Mouse (Mus musculus): ENCODE measurements around the gene Hoxa3. TPM values are rescaled to one million over a fixed set of nuclear protein-coding genes. Genes with fewer than 3 reads are reported as not detected.
A peak's percentile ranks its signal among the peaks of the same experiment; 100 is the strongest.

Hoxa3 gene
- polyA plus RNA-seq, 1 experiment from 2014 or later: 1.2 TPM

GRCm38 (mm10) chr6:52190906-52191810 is 22.0 kb downstream of the Hoxa3 start, which contains the start of gene Hoxa4:
TSS of gene Hoxa4 (minus strand) at chr6:52191753.
- Histone ChIP-seq H3K36me3 (no peaks in the 10 kb centered on the region), H3K4me2 (replicated peaks) (peak within 1 kb of the TSS; percentile 63), H3K9ac (no peak within 1 kb of the TSS), H3K4me1 (peaks cover 9% of the 10 kb centered on the region; the same call in 1 of the 2 replicates), H3K27ac (peak within 1 kb of the TSS; percentile 6; the same call in 1 of the 2 replicates), H3K9me3 (no peaks in the 10 kb centered on the region), H3K27me3 (peaks cover 96% of the 10 kb centered on the region), H3K4me3 (peak within 1 kb of the TSS; percentile 37)
- WGBS: 2% methylated on average over 76 of the region's 102 CpGs
- no peak for ATAC-seq (ENCODE audit: insufficient number of reproducible peaks, insufficient read depth, low FRiP score, low TSS enrichment)

DNA sequence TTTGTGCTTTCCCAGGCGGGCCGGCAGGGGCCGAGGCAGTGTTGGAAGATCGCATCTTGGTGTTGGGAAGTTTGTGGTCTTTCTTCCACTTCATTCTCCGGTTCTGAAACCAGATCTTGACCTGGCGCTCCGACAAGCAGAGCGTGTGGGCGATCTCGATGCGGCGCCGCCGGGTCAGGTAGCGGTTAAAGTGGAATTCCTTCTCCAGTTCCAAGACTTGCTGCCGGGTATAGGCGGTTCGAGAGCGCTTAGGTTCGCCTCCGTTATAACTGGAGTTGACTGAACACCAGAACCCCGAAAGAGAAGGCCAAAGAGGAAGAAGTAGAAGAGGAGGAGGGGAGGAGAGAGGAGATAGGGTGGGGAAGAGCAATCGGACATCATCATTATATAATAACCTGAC is 22.7 kb downstream of the Hoxa3 start:
- WGBS: under 1% methylated on average over 23 of the region's 23 CpGs

GRCm38 (mm10) chr6:52189909-52190308 is 23.2 kb downstream of the Hoxa3 start:
- Histone ChIP-seq H3K4me2 (replicated peaks) (no peak overlapping the region), H3K9ac (no peak overlapping the region), H3K4me3 (no peak overlapping the region), H3K4me1 (peaks cover 9% of the 10 kb centered on the region; the same call in 1 of the 2 replicates), H3K27ac (no peak overlapping the region), H3K9me3 (no peaks in the 10 kb centered on the region), H3K27me3 (peaks cover 98% of the 10 kb centered on the region), H3K36me3 (no peaks in the 10 kb centered on the region)
- no peak for ATAC-seq (ENCODE audit: insufficient number of reproducible peaks, insufficient read depth, low FRiP score, low TSS enrichment)
- 5% methylated on average over 8 of the region's 8 CpGs for WGBS

More for the DNA sequence above, 22.7 kb downstream of the Hoxa3 start:
- no peak overlapping the region for H3K27ac ChIP-seq
- H3K36me3 ChIP-seq: no peaks in the 10 kb centered on the region
- H3K4me2 ChIP-seq (replicated peaks): no peak overlapping the region
- no peaks in the 10 kb centered on the region for H3K9me3 ChIP-seq
- H3K9ac ChIP-seq: no peak overlapping the region
- no peak overlapping the region for H3K4me3 ChIP-seq
- peaks cover 9% of the 10 kb centered on the region; the same call in 1 of the 2 replicates for H3K4me1 ChIP-seq
- H3K27me3 ChIP-seq: peaks cover 97% of the 10 kb centered on the region
- no peak for ATAC-seq (ENCODE audit: insufficient number of reproducible peaks, insufficient read depth, low FRiP score, low TSS enrichment)

- Histone ChIP-seq H3K4me3 (no peak overlapping the region), H3K9ac (no peak overlapping the region), H3K27ac (no peak overlapping the region), H3K4me1 (peaks cover 9% of the 10 kb centered on the region; the same call in 1 of the 2 replicates), H3K27me3 (peaks cover 98% of the 10 kb centered on the region), H3K4me2 (replicated peaks) (no peak overlapping the region), H3K36me3 (no peaks in the 10 kb centered on the region), H3K9me3 (no peaks in the 10 kb centered on the region)
- ATAC-seq (ENCODE audit: insufficient number of reproducible peaks, insufficient read depth, low FRiP score, low TSS enrichment): no peak
- WGBS: 7% methylated on average over 5 of the region's 5 CpGs
Measured at GRCm38 (mm10) chr6:52189172-52189591, 24.0 kb downstream of the Hoxa3 start.

DNA sequence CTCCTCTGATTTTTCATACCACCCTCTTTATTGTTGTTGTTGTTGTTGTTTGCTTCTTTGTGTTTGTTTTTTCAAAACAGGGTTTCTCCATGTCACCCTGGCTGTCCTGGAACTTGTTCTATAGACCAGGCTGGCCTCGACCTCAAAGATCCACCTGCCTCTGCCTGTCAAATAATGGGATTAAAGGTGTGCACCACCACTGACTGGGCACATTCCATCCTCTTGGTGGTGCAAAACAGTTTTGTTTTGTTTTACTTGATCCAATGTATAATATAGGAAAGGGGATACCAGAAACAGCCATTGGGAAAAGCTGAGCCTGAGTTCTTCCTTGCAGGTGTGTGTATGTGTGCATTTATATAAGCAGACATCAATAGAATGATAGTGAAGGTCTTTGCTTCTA is 26.6 kb downstream of the Hoxa3 start:
- H3K4me1 ChIP-seq: peaks cover 5% of the 10 kb centered on the region; the same call in 1 of the 2 replicates
- no peak overlapping the region for H3K27ac ChIP-seq
- H3K9ac ChIP-seq: no peak overlapping the region
- no peaks in the 10 kb centered on the region for H3K9me3 ChIP-seq
- H3K4me2 ChIP-seq (replicated peaks): no peak overlapping the region
- no peak for ATAC-seq (ENCODE audit: insufficient number of reproducible peaks, insufficient read depth, low FRiP score, low TSS enrichment)
- peaks cover 100% of the 10 kb centered on the region for H3K27me3 ChIP-seq
- H3K4me3 ChIP-seq: no peak overlapping the region
- no peaks in the 10 kb centered on the region for H3K36me3 ChIP-seq
- WGBS: 6% methylated on average over 1 of the region's 1 CpGs

DNA sequence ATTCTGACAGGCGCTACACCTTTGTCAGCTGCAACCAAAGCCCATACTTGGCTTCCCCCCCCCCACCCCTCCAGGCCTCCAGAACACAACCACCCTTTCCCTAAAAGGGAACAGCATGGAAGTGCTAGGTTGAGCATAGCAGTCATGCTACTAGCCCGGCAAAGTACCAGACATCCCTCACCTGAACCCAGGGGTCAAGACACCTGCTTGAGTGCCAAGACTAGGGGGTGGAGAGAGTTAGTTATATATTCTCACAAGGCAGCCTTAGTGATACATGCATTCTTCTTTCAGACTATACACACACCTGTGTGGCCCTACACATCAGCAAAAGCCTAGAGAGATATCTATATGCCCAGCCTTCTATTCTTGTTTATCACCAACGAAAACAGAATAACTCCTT is 27.3 kb downstream of the Hoxa3 start:
- no peak for ATAC-seq (ENCODE audit: insufficient number of reproducible peaks, insufficient read depth, low FRiP score, low TSS enrichment)
- no peak overlapping the region for H3K27ac ChIP-seq
- H3K27me3 ChIP-seq: peaks cover 100% of the 10 kb centered on the region
- H3K4me3 ChIP-seq: no peak overlapping the region
- H3K9me3 ChIP-seq: no peaks in the 10 kb centered on the region
- no peak overlapping the region for H3K9ac ChIP-seq
- WGBS: 10% methylated on average over 3 of the region's 3 CpGs
- H3K36me3 ChIP-seq: no peaks in the 10 kb centered on the region
- H3K4me1 ChIP-seq: no peaks in the 10 kb centered on the region
- H3K4me2 ChIP-seq (replicated peaks): no peak overlapping the region

DNA sequence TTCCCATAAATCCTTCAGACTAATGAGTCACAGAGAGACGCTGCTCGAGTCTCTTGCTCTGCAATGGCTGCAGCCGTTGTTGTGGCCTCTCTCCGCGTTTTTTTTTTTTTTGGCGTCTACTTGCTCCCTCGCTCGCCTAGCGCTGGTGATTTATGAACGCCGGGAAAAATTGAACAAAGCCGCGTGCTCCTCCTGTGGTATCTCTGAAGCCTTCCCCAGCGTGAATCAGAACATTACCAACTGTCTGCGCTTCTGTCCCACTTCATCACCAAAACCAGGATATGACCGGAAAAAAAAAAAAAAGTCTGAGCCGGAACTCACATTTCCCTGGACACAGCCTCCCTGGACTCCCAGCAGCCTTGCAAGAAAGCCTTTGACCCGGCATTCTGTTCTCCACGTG is 27.9 kb downstream of the Hoxa3 start:
- H3K9me3 ChIP-seq: no peaks in the 10 kb centered on the region
- no peak for ATAC-seq (ENCODE audit: insufficient number of reproducible peaks, insufficient read depth, low FRiP score, low TSS enrichment)
- 1% methylated on average over 19 of the region's 19 CpGs for WGBS
- no peak overlapping the region for H3K27ac ChIP-seq
- H3K4me1 ChIP-seq: no peaks in the 10 kb centered on the region
- H3K27me3 ChIP-seq: peaks cover 100% of the 10 kb centered on the region
- H3K36me3 ChIP-seq: no peaks in the 10 kb centered on the region
- no peak overlapping the region for H3K4me2 ChIP-seq (replicated peaks)
- no peak overlapping the region for H3K4me3 ChIP-seq
- no peak overlapping the region for H3K9ac ChIP-seq

DNA sequence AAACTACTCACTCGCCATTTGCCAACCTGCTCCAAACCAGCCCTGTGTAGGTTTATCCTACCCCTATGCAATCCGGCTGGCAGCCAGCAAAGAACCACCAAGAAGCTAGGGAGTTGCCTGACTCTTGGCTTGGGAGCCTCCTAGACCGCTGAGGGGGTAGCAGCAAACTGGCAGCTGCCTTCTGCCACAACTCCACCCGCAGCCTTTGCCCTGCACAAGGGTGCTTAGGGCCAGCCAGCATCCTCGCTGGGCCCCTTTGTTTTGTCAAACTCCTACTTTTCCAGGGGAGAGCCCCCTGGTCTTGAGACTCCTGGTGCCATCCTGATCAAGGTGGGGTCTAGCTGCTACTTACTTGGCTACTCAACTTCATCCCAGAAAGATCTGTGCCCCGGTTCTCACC is 28.5 kb downstream of the Hoxa3 start:
- Histone ChIP-seq H3K9ac (no peak overlapping the region), H3K4me1 (no peaks in the 10 kb centered on the region), H3K4me3 (no peak overlapping the region), H3K27me3 (peaks cover 100% of the 10 kb centered on the region), H3K27ac (no peak overlapping the region), H3K4me2 (replicated peaks) (no peak overlapping the region), H3K36me3 (no peaks in the 10 kb centered on the region), H3K9me3 (no peaks in the 10 kb centered on the region)
- ATAC-seq (ENCODE audit: insufficient number of reproducible peaks, insufficient read depth, low FRiP score, low TSS enrichment): no peak
- 2% methylated on average over 6 of the region's 6 CpGs for WGBS

DNA sequence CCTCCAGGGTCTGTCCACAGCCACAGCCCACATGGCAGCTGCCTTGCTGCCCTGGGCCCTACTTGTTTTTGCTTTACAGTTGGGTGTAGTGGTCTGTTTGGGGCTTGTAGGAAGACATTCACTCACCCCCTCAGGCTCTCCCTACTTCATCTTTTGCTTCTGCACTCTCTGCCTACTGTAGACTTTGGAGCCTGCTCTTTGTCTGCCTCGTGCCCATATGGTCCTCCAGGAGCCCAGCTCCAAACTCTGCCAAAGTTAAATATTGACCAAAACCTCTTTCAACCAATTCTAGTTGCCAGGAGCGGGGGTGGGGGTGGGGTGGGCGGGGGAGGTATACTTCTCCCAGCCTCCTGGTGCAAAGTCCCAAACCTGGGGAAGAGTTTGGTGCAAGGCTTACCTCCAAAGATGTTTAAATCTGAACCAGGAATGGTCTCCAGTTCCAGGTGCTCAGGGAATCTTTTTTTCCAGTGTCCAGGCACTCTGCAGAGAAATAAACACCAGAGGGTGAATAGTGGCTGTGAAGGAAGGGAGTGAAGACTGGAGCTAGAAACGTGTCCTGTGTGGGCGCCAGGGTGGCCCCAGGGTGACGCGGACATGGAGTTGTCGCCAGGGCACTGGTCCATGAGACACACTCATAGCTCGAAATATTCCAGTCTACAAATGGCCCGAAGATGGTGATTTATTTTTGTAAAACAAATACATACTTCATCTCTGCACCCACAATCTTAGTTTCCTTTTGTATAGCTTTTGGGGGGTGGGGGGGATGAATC is 29.6 kb downstream of the Hoxa3 start:
- no peak for ATAC-seq (ENCODE audit: insufficient number of reproducible peaks, insufficient read depth, low FRiP score, low TSS enrichment)
- Histone ChIP-seq H3K9ac (no peak overlapping the region), H3K36me3 (no peaks in the 10 kb centered on the region), H3K9me3 (no peaks in the 10 kb centered on the region), H3K4me3 (no peak overlapping the region), H3K4me1 (no peaks in the 10 kb centered on the region), H3K27ac (no peak overlapping the region), H3K27me3 (peaks cover 100% of the 10 kb centered on the region), H3K4me2 (replicated peaks) (no peak overlapping the region)
- 7% methylated on average over 10 of the region's 10 CpGs for WGBS

GRCm38 (mm10) chr6:52182793-52183192 is 30.3 kb downstream of the Hoxa3 start:
- WGBS: 3% methylated on average over 1 of the region's 1 CpGs
- ATAC-seq (ENCODE audit: insufficient number of reproducible peaks, insufficient read depth, low FRiP score, low TSS enrichment): no peak

DNA sequence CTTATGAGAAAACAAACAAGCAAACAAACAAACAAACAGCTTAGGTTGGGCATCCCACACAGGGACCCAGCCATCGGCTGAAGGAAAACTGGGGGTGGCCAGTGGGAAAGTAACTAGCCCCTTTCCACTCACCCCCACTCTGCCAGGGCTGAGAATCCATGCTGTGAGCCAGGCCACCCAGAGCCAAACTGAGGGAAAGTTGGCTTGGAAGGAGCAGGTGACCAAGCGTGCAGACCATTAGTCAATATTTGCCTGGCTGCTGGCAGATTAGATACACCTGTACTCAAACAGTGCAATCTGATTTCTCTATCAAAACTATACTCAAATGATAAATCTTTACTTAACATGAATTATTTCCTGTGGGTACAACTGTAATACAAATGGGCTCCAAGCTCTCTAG is 31.1 kb downstream of the Hoxa3 start:
- WGBS: 16% methylated on average over 2 of the region's 2 CpGs
- no peak overlapping the region for H3K4me2 ChIP-seq (replicated peaks)
- H3K27ac ChIP-seq: no peak overlapping the region
- no peaks in the 10 kb centered on the region for H3K4me1 ChIP-seq
- no peaks in the 10 kb centered on the region for H3K9me3 ChIP-seq
- no peak for ATAC-seq (ENCODE audit: insufficient number of reproducible peaks, insufficient read depth, low FRiP score, low TSS enrichment)
- no peak overlapping the region for H3K4me3 ChIP-seq
- H3K27me3 ChIP-seq: peaks cover 99% of the 10 kb centered on the region
- H3K36me3 ChIP-seq: no peaks in the 10 kb centered on the region
- no peak overlapping the region for H3K9ac ChIP-seq

More at GRCm38 (mm10) chr6:52182793-52183192, 30.3 kb downstream of the Hoxa3 start:
- peaks cover 100% of the 10 kb centered on the region for H3K27me3 ChIP-seq
- H3K4me1 ChIP-seq: no peaks in the 10 kb centered on the region
- no peak overlapping the region for H3K4me2 ChIP-seq (replicated peaks)
- H3K4me3 ChIP-seq: no peak overlapping the region
- H3K36me3 ChIP-seq: no peaks in the 10 kb centered on the region
- no peak overlapping the region for H3K27ac ChIP-seq
- no peaks in the 10 kb centered on the region for H3K9me3 ChIP-seq
- no peak overlapping the region for H3K9ac ChIP-seq
